19 mouse cellular contexts compared by ENCODE assay signal in the genomic region with DNA sequence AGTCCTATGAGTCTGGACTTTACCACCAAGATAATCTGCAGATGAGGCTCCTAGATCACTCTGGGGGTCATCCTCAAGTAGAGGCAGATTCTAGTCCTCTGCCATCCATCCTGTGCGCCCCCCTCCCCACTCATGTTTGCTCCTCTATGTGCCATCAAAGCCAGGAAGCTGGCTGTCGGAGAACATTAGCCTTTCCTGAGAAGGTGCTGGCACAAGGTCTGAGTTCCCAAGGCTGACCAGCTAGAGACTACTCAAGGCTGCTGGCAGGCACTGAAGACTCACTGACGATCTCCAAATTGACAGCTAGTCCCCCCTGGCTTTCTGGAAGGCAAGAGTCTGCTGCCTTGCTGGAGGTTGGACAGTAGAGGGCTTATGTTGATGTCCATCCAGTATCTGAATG. TPM values are rescaled to one million over a fixed set of nuclear protein-coding genes. Genes with fewer than 3 reads are reported as not detected.
DNase-seq lines count a peak whose midpoint lies in the region; ATAC-seq and TF ChIP-seq lines count a peak whose summit lies in the region.
"Had no signal": no experiment of that assay in that cellular context is flagged by ENCODE, and none has a peak within 500 bp of the region (broad histone marks: within the 10 kb centered on the region; RNA-seq: fewer than 3 reads in every experiment).

No protein-coding gene starts in this region.

- peak overlapping the region; percentile 83 for H3K27ac ChIP-seq in heart, embryonic 16.5 days (ENCODE audit: low read length)
- H3K27ac ChIP-seq in heart, adult 2 months = no peak overlapping the region
- H3K27ac ChIP-seq in lung, embryonic 16.5 days (ENCODE audit: low read length) = peak overlapping the region; percentile 26; the same call in 1 of the 2 replicates
- H3K27ac ChIP-seq: forebrain, embryonic 13.5 days; kidney, postnatal 0 days; layer of hippocampus, adult 2 months had no signal

- no peak for TF ChIP-seq POLR2A in heart, adult 2 months (IDR thresholded peaks at IDR 0.05; ENCODE audit: insufficient read depth, low read depth, low read length)

- H3K79me2 ChIP-seq in heart, adult 2 months (replicated peaks; ENCODE audit: control insufficient read depth, insufficient read depth, low read length) = no peaks in the 10 kb centered on the region

- no peak for TF ChIP-seq EP300 in heart, adult 2 months (IDR thresholded peaks at IDR 0.05; ENCODE audit: insufficient read depth, low read depth, low read length)

- no peaks in the 10 kb centered on the region for H3K36me3 ChIP-seq in heart, embryonic 16.5 days (ENCODE audit: control insufficient read depth, insufficient read depth)
- no peaks in the 10 kb centered on the region for H3K36me3 ChIP-seq in heart, adult 2 months (ENCODE audit: control insufficient read depth, insufficient read depth, low read length)
- H3K36me3 ChIP-seq in lung, embryonic 16.5 days (ENCODE audit: control insufficient read depth, insufficient read depth, low read length) = no peaks in the 10 kb centered on the region
- H3K36me3 ChIP-seq: limb, embryonic 15.5 days had no signal

- 71% methylated on average over 3 of the region's 3 CpGs for WGBS in heart, embryonic 16.5 days
- 76% methylated on average over 3 of the region's 3 CpGs for WGBS in heart, adult 2 months
- 60% methylated on average over 3 of the region's 3 CpGs for WGBS in lung, embryonic 16.5 days

- intact Hi-C loops in heart, postnatal 14 days (cut with DNase I) = no loop called here
- intact Hi-C loops in heart, adult 2 months (cut with DNase I) = no loop called here

- no peaks in the 10 kb centered on the region for H3K9me3 ChIP-seq in heart, embryonic 16.5 days (replicated peaks; ENCODE audit: control insufficient read depth, low read length)
- H3K9me3 ChIP-seq in lung, embryonic 16.5 days (ENCODE audit: control insufficient read depth, low read length) = no peaks in the 10 kb centered on the region
- H3K9me3 ChIP-seq: forebrain, embryonic 13.5 days; limb, embryonic 15.5 days had no signal

- no peak for ATAC-seq in heart, embryonic 16.5 days (replicated peaks; ENCODE audit: extremely low read depth, insufficient read depth, low FRiP score)
- ATAC-seq in lung, embryonic 16.5 days (ENCODE audit: low read depth) = no peak
- ATAC-seq: forebrain, embryonic 13.5 days had no signal

- TF ChIP-seq CTCF in heart, adult 2 months (IDR thresholded peaks at IDR 0.05) = no peak

- no peak overlapping the region for H3K9ac ChIP-seq in heart, embryonic 16.5 days (ENCODE audit: low read length)
- no peak overlapping the region; the same call in 1 of the 2 replicates for H3K9ac ChIP-seq in heart, adult 2 months (ENCODE audit: low read depth, low read length)
- H3K9ac ChIP-seq in lung, embryonic 16.5 days (ENCODE audit: low read length) = no peak overlapping the region
- H3K9ac ChIP-seq: forebrain, embryonic 13.5 days; limb, embryonic 15.5 days had no signal

- DNase-seq in heart, adult 11 months = peak; percentile 87
- no peak for DNase-seq in heart, postnatal 14 days
- DNase-seq in heart, adult 2 months = no peak
- no peak for DNase-seq in lung, postnatal 10 days
- no peak for DNase-seq in thymus, postnatal 14 days
- DNase-seq: cerebellum, adult 8-10 months; kidney, adult 18-20 months; layer of hippocampus, postnatal 36 days; lung, adult 2 months; midbrain, embryonic 14.5 days; right cerebral cortex, postnatal 14 days; spleen, adult 18-20 months had no signal

- H3K4me2 ChIP-seq in heart, embryonic 16.5 days (ENCODE audit: low read depth, low read length) = no peak overlapping the region
- no peak overlapping the region for H3K4me2 ChIP-seq in lung, embryonic 16.5 days (ENCODE audit: low read depth, low read length)
- H3K4me2 ChIP-seq: forebrain, embryonic 13.5 days; limb, embryonic 15.5 days had no signal

- H3K4me3 ChIP-seq in heart, embryonic 16.5 days (ENCODE audit: low read length) = no peak overlapping the region
- no peak overlapping the region for H3K4me3 ChIP-seq in heart, adult 2 months
- H3K4me3 ChIP-seq in lung, embryonic 16.5 days (ENCODE audit: low read length) = no peak overlapping the region
- H3K4me3 ChIP-seq: erythroblast, embryonic 14.5 days; forebrain, embryonic 13.5 days; layer of hippocampus, adult 2 months; limb, embryonic 15.5 days had no signal

- peaks cover 58% of the 10 kb centered on the region for H3K4me1 ChIP-seq in heart, embryonic 16.5 days (ENCODE audit: control insufficient read depth, insufficient read depth, low read length)
- H3K4me1 ChIP-seq in heart, adult 2 months (ENCODE audit: control insufficient read depth, insufficient read depth, low read length) = peaks cover 19% of the 10 kb centered on the region
- H3K4me1 ChIP-seq in lung, embryonic 16.5 days (replicated peaks; ENCODE audit: control insufficient read depth, insufficient read depth, low read length) = peaks cover 28% of the 10 kb centered on the region

- H3K27me3 ChIP-seq in heart, embryonic 16.5 days (ENCODE audit: control insufficient read depth, insufficient read depth, low read length) = no peaks in the 10 kb centered on the region
- no peaks in the 10 kb centered on the region for H3K27me3 ChIP-seq in heart, adult 2 months (ENCODE audit: control insufficient read depth, insufficient read depth, low read length)
- H3K27me3 ChIP-seq in lung, embryonic 16.5 days (ENCODE audit: control insufficient read depth, insufficient read depth, low read depth, low read length) = no peaks in the 10 kb centered on the region
- H3K27me3 ChIP-seq: forebrain, embryonic 13.5 days; limb, embryonic 15.5 days had no signal

RNA-seq across cellular contexts. Expression of gene Gadd45g, which starts 35.7 kb away (rescaled TPM):
- 10 to 100 TPM; 31.7 to 32.6 TPM for total RNA-seq in heart, postnatal 14 days (2021)
- 43.1 and 52.1 TPM in 2 replicates for polyA plus RNA-seq in heart, embryonic 16.5 days (2015; fragmentation: Nextera tagmentation; extraction: Ambion mirVana)
- 10 to 100 TPM in 1 of 2 experiments, 1 to 10 TPM in 1; 8.2 to 19.0 TPM for total RNA-seq in heart, adult 2 months (2021)
- polyA plus RNA-seq in heart, adult 2 months (2012; rRNA removed) = 19.7 and 24.3 TPM in 2 replicates
- 74.4 and 92.3 TPM in 2 replicates for polyA plus RNA-seq in lung, embryonic 16.5 days (2015; fragmentation: Nextera tagmentation; extraction: Ambion mirVana)
